Mouse (Mus musculus) CD8-positive naive resting alpha-beta T cell, adult 2 months (primary cell): ENCODE data around the gene Enoph1.

Experiments
- DNase-seq, 2 experiments: peaks; one replicate each; pipeline ENCODE4 v3.0.0; 2022; ENCODE audit warnings: low read depth in 2 of 2, low spot score in 2 of 2

Gene Enoph1

DNA sequence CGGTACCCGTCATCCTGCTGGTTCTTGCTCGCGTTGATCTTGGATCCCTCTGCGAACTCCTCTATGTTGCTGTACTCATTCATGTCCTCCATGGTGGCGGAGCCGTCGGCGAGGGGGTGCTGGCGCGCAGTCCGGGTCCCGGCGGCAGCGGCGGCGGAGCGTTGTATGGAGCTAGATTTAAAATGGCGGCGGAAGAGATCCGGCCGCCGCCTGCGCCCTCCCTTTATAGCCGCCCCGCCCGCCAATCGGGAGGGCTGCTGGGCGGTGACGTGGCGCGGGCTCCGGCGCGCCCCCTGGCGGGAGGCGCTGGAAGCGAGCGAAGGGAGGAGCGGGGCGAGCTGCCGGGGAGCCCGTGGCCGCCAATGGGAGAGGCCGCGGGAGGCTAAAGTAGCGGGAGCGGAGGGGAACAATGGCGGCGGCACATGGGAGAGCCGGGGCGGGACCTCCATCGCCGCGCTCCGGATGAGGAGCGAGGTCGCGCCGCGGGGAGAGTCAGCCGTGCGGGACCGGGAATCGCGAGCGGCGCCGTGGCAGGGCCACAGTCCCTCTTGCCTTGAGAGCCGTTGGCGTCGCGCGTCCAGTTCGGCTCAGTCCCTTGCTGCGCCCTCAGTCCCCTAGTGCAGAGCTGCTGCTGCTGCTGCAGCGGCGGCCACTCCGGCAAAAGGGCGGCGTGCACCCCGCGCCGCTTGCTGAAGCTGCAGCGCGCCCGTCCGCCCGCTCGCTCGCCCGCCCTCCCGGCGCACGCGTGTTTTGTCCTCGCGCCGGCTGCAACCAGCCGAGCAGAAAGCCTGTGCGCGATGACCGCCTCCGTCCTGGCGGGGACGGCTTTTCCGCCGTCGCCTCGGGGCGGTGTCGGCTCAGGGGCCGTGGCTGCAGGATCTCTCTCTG is 827 bp upstream of the Enoph1 start:
- DNase-seq, result peak; percentile 97 to 99

DNA sequence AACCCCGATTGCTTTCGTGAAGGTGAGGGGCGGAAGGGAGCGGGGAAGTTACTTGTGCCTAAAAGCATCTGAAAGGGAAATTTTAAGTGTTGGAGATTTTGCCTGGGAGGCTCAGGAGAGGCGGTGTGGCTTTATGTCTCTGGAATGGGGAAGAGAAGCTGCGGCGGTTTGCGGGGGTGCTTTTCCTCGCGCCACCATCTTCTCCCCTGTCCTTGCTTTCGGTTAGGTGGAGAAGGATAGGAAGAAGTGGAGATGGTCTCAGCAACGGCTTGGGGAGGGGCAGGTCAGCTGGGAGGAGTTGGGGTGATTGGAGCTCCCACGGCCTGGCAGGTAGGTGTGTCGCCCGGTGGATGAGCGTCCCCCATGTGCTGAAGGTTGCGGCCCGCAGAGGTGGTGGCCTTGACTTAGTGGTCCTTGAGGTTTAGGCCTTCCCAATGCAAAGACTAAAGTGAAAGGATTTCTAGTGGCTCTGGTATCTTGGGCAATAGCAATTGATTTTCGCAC is 548 bp downstream of the Enoph1 start:
- DNase-seq, result no peak

DNA sequence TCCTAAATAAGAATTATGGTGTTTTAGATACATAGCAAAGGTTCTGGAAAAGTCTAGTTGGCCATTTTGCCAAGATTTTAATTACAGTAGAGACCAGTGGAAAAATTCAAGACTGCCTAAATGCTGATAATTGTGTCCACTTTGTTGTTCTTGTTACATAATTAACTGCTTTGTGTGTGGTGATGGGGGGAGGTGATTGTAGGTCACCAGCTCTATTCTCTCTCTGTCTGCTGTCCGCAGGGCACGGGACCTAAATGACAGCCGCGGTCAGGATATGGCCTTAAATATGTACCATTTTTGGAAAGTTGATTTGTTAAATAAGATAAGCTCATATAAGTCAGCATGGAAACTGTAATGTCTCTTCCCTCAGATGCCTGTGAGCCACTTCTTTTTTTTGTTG is 1.5 kb downstream of the Enoph1 start:
- no peak for DNase-seq

DNA sequence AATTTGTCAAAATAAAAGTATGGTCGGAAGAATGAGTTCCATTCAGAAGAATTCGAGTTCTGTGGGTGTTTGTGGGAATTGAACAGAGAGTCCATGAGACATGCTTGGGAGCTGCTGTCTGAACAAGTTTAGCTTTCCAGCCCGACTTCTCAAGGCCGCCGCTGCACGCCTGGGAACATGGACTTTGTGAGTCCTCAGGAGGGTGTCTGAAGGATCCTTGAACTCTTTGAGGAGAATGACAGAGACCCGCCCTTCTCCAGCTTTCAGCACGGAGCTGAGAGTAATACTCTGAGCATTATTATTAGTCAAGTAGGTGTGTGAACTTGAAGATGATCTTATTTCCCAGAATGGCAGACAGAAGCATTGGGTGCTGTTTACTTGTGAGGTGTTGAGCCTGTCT is 2.7 kb downstream of the Enoph1 start:
- DNase-seq, result no peak

DNA sequence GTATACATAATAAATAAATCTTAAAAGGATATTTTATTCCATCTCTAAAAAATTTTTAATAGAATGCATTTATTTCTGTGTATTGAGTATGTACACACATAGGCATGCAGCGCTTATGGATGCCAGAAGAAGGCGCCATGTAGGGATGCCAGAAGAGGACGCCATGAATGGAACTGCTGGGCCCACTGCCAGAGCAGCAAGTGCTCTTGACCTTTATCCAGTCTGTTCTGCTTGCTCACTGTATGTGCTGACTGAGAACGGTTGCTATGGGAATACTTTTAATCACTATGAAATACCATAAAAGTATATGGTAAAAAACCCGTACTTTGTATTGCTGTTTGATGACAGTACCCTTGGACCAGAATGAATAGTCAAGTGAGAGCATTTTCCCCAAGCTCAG is 3.6 kb downstream of the Enoph1 start:
- no peak for DNase-seq

DNA sequence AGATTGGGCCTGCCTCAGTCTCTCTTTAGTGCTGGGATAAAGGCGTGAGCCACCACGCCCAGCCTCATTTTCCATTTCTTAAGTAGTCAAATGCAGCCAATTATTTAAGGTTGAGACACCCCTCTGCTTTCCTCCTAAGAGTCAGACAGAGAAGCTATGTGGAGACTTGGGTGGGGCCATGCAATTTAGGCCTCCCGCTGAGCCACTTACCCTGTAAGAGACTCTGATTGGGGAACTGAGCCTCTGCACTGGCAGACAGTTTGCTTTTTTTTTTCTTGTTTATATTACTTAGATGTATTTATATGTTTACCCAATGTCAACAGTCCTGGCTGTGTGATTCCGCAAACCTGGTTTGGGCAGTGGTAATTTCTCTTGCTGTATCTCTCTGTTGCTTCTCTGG is 4.2 kb downstream of the Enoph1 start:
- DNase-seq, result no peak

DNA sequence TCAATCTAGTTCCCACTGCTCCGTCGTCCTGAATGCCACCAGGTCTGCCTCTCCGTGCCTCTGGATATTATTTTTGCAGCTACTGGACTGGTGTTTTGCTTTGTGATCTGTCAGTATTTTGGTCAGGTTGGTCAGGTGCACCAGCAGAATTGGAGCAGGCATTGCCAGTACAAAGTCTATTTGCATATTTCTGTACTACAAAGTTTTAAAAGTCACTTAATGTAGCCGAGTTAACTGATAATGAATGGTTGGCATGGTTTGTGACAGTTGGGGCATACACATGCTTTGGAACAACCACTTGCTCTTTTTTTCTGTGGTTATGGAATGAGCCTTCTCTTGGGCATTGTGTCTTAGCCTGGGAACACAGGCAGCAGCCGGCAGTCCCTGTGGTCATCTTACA is 4.8 kb downstream of the Enoph1 start:
- no peak for DNase-seq

DNA sequence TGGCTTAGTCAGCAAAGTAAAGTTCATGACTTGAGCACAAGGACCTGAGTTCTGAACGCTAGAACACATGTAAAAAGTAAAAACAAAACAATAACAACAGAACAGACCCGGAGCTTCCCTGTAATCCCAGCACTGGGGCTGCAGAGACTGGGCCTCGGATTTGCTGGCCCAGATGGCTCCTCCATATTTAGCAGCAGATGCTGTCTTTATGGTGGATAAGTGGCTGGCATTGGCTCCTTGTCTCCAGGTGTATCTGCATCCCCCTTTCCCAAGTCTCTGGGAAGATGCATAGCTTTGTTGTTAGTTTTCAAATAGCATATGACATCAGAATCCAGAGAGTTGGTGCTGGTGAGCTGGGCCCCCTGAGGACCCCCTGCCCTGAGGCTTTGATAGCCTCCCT is 6.3 kb downstream of the Enoph1 start:
- no peak for DNase-seq

DNA sequence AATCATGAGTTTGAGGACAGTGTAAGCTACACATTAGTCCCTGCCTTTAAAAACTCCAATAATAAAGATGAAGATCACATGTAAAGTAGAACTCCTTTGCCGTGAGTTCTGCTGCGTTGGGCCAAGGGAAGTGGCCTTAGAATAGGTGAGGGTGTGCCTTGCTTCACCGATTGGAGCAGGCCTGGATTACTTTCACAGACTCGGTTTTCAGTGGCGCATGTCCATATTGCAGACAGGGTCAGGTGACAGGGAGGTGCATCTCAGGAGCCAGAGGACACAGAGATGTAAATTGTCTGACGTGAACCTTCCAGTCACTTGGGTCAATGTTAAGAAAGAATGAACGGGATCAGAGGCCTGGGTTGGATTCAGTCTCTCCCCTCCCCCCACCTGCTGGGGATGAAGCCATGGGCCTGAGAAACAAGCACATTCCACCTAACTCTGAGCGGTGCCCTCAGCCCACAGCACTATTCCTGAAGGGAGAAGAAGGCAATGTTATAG is 7.4 kb downstream of the Enoph1 start:
- DNase-seq, result no peak

DNA sequence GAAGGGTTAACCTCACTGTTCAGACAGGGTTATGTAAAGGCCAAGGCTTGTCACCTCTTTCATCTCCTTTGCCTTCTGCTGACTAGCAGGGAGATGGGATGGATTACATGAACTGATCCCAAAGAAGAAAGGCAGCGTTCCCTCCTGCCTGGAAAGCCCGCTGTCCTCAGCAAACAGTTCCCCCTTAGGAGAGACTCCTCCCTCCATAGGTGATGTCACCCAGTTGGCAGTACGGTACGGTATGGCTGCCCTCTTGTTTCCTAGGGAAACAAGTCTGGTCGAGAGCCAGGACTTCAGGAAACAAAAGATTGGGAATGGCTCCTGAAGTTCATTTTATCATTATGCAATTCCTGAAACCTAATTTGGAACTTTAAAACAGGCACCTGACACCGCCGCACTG is 8.1 kb downstream of the Enoph1 start:
- no peak for DNase-seq

DNA sequence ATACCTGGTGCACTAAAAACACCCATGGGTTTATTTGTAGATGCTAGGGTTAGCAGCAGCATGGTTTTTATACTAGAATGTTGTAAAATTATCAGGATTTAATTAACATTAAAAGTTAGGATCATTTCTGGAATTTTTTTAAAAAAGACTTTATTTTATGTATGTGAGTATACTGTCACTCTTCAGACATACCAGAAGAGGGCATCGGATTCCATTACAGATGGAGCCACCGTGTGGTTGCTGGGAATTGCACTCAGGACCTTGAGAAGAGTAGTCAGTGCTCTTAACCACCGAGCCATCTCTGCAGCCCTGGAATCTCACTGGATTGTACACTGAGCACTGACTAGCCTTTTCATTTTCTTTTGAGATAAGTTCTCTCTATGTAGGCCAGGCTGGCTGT is 10.1 kb downstream of the Enoph1 start:
- no peak for DNase-seq

DNA sequence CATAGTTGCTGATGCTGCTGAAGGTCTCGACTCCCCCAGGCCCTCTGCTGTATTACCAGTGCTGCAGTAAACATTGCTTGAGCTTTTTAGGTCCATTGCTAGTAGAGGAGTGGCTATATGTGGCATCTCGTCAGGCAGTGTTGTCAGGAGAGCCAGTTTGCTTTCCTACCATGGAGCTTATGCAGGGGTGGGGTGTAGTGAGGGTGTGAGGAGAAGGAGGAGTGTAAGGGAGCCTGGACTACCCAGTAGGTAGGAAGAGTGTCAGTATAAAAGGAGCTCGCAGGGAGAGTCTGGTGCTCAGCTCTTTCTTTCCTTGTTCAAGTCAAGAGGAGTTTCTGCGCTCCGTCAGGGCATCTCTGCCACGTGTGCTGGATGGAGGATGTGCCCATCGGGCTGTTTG is 12.9 kb downstream of the Enoph1 start:
- no peak for DNase-seq

DNA sequence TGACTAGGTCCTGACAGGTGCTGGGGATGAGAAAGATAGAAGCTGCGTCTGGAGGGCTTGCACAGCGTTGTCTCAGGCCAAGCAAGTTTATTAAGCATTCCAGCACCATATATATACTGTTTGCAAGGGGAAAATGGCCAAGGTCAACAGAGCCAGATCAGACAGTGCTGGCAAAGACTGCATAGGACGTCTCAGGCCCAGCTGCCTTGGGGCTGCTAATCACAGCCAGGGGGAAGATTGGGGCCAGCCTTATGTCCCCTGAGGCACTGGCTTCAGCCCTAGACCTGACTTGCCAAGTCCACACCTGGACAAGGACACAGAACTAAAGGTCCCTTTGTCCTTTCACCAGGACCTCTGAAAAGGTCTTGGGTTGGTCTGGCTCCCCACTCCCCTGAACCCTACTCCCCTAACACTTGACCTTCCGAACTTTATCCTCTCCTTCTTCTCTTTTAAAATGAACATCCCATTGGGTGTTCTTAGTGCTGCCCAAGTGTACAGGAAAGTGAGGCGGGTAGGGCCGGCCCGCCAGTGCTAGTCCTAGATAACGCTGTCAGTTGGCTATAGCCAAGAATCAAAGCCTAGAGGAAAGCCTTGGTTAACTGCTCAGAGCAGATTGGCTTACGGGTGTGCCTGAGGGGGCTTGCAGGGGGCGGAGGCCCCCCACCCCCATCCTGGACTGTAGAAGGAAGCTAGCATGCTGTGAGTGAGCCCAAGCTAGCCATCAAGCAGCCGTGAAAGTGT is 15.2 kb downstream of the Enoph1 start:
- DNase-seq, result no peak

DNA sequence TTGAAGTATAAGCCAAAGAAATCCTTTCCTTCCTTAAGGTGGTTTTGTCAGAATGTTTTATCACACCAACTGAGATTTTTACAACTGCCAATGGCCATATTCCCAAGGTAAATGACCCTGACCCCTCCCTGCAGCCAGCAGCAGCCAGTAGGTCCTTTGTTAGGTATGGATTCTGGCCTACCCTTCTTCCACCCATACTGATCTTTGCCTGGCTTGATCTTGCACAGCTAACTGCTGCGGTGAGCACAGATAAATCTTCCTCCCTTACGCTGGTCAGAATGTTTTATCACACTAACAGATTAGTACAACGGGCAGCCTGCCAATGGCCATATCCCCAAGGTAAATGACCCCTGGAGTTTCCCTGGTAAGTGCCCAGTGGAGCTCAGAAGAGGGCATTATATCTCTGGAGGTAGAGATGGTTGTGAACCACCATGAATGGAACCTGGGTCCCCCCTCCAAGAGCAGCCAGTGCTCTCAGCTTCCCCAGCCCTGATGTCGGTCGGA is 16.1 kb downstream of the Enoph1 start:
- DNase-seq, result no peak

DNA sequence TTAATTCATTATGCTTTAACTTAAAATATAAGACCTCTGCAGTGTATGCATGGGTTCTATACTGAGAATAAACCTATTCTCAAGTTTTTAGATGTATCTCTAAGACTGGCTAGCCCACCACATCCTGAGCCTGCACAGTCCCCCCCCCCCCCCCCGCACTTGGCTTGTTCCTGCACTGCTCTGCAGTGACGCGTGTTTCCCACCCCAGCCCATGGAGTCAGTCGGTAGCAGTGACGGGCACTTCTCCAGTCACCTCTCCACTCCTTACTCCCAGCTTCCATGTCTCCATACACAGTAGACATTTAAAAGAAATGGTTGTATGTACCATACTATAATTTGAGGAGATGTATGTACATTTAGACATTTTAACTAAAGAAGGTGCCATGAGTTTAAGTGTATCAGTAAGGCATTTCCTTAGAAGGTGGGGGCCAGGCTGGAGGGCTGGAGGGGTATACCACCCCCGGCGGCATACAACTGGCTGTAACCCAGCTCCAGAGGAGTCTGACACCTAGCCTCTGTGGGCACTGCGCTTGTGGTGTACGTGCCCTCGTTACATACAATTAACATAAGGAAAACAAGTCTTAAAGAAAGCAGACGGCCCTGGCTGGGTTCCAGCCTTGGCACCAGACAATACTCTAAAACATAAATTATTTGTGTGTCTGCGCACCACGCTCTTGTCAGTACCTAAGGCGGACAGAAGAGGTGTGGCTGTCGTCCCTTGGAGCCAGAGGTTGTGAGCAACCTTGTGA is 17.9 kb downstream of the Enoph1 start:
- DNase-seq, result no peak

DNA sequence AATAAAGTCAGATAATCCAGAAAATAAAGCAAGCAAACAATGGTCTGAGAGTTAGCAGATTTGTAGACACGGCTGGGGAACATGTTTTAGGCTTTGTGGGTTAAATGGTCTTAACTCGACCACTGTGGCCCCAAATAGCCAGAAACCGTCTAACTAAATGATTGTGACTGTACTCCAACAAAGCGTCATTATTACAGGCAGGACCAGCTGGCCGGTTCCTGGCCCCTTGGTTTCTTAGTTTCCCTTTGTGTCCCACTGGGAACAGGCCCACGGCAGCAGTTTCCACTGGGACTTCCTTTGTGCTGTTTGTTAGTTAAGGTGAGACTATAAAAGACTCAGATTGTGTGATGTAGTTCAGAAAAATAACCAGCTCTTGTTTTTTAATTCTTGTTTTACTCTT is 18.9 kb downstream of the Enoph1 start:
- no peak for DNase-seq

DNA sequence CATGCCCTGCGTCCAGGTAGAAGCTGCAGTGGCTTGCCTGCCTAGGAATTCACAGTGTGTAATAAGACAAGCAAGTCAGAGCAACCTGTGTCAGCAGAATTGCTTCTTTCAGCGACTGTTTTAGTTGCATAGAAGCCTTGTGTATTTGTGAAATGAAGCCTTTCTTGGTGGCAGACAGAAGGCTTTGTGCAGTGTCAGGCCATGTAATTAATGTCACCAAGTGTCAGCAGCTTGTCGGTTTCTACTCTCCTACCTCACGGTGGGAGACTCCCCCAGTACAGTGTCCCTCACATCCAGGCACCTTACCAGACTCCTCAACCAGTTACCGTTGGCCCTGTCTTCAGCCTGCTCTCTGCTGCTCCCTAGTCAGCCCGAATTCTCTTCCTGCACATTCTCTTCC is 19.5 kb downstream of the Enoph1 start:
- DNase-seq, result no peak

DNA sequence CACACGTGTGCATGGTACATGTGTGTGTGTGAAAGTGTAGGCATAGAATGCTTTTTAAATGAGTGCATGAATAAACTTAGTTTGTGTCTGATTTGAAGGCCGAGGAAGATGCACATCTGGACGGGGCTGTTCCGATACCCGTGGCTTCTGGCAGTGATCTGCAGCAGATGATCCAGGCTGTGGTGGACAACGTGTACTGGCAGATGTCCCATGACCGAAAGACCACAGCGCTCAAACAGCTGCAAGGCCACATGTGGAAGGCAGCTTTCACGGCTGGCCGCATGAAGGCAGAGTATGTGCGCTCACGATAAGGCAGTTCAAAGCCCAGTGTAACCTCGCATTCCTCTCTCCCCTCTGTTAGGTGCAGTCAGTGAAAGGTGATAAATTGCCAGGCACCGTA is 21.1 kb downstream of the Enoph1 start:
- no peak for DNase-seq

DNA sequence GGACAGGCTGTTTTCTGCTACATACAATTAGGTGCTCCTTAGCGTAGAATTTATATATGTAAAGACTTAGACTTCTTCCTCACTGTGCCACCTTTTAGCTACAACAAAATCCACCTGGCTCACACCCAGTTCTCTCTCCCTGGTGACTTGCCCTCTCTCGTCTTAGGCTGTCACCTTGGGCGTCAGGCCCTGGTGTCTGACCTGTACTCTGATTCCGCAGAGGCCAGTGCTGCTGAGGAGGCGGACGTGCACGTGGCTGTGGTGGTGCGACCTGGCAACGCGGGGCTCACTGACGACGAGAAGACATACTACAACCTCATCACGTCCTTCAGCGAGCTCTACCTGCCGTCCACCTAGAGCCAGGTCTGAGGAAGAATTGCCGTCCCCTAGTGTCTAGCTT is 27.8 kb downstream of the Enoph1 start:
- no peak for DNase-seq

DNA sequence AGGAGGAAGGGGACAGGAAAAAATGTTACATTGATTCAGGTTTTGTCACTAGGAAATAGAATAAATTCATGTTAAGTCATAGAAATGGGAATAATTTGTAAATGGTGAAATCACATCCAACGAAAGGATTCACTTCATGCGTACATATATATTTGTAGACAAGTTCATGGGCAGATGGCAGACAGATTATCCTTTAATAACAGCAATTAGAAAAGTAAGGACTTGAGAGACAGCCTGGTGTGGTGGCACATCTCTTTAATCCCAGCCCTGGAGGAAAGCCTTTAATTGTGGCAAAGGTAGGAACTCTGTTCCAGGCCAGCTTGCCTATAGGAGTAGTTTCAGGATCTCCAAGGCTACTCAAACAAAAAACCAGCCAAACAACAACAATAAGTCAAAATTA is 29.7 kb downstream of the Enoph1 start:
- no peak for DNase-seq

DNA sequence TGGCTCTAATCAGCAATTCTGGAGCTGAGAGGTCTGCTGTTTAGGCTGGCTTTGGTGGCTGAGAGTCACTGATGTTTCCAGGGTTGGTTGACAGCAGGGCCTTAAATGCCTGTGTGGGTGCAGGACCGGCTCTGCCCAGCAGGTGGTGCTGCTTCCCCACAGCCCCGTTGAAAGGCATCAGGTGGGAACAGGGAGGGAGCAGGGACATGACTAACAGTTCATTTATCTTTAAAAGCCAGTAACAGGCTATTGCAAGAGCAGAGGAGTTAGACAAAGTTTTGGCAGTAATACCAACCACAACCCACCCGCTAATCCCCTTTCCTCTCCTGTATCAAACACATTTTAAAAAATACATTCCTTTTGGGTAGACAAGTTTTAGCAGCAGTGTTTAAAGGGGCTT is 30.5 kb downstream of the Enoph1 start:
- DNase-seq, result peak; percentile 74 to 78
